Mouse (Mus musculus) heart, embryonic 12.5 days (tissue): ENCODE measurements around the gene Defb42. TPM values are rescaled to one million over a fixed set of nuclear protein-coding genes. Genes with fewer than 3 reads are reported as not detected.

Experiments used
- ATAC-seq: fragments of 200-750 bp; cut with Nextera tagmentation; 2 replicates; pipeline ENCODE4 v1.8.0; 2017; ENCODE audit warnings: moderate TSS enrichment, moderate library complexity; ENCODE audit not compliant: insufficient number of reproducible peaks, low FRiP score
- H3K27ac ChIP-seq: fragments of 300-500 bp; sonication (generic); 2 replicates; pipeline ENCODE4 v1.5.1; 2016; ENCODE audit warnings: mild to moderate bottlenecking, moderate library complexity; ENCODE audit not compliant: poor library complexity, severe bottlenecking
- H3K27me3 ChIP-seq: fragments of 300-500 bp; sonication (generic); replicated peaks from 2 replicates; pipeline ENCODE4 v1.6.1; 2016; ENCODE audit warnings: mild to moderate bottlenecking, moderate library complexity
- H3K36me3 ChIP-seq: fragments of 300-500 bp; sonication (generic); 2 replicates; pipeline ENCODE4 v1.6.1; 2016; ENCODE audit warnings: mild to moderate bottlenecking, moderate library complexity
- H3K4me1 ChIP-seq: fragments of 300-500 bp; sonication (generic); replicated peaks from 2 replicates; pipeline ENCODE4 v1.6.1; 2016; ENCODE audit warnings: mild to moderate bottlenecking
- H3K4me2 ChIP-seq: fragments of 300-500 bp; sonication (generic); 2 replicates; pipeline ENCODE4 v1.6.1; 2016; ENCODE audit warnings: mild to moderate bottlenecking, moderate library complexity
- H3K4me3 ChIP-seq: fragments of 300-500 bp; sonication (generic); 2 replicates; pipeline ENCODE4 v1.5.1; 2016; ENCODE audit warnings: mild to moderate bottlenecking
- H3K9ac ChIP-seq: fragments of 300-500 bp; sonication (generic); 2 replicates; pipeline ENCODE4 v1.6.1; 2016; ENCODE audit warnings: mild to moderate bottlenecking, moderate library complexity
- H3K9me3 ChIP-seq: fragments of 300-500 bp; sonication (generic); replicated peaks from 2 replicates; pipeline ENCODE4 v1.6.1; 2016; ENCODE audit warnings: mild to moderate bottlenecking, moderate library complexity
- WGBS: fragments of 180-500 bp; shearing (Covaris S2); methylation state at CpG from one replicate; pipeline ENCODE4 v1.1.7; 2016; 5-methylcytosine and 5-hydroxymethylcytosine counted together
- polyA plus RNA-seq: library from polyadenylated mRNA; unstranded; fragments of >200 nt; fragmentation: Nextera tagmentation; extraction: Ambion mirVana; gene quantifications from 2 replicates; pipeline ENCODE4 v1.2.1, GENCODE M21; 2016

Defb42 gene
- polyA plus RNA-seq, 1 experiment from 2014 or later: 4.7 TPM

DNA sequence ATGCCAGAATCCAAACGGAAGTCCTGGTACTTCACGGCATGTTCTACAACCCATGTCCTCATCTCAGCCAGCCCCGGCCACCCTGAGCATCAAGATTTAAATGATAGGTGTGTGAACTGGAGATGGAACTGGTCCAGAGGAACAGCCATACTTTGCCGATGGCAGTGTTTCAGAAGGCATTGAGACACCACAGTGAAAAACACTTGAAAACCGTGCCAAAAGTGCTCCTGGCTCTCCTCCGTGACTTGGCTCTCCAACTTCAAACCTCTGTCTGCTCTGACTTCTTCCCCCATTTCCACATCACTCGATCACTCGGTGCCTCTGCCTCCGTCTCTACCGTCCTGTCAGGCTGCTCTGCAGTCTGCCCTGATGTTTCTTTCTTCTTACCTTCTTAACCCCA lies 13.6 kb downstream of the Defb42 start:
- WGBS: 37% methylated on average over 10 of the region's 10 CpGs
- Histone ChIP-seq H3K27ac (peak overlapping the region; percentile 86), H3K9ac (peak overlapping the region; percentile 13; the same call in 1 of the 2 replicates), H3K27me3 (no peaks in the 10 kb centered on the region), H3K9me3 (no peaks in the 10 kb centered on the region; the same call in 1 of the 2 replicates), H3K36me3 (no peaks in the 10 kb centered on the region), H3K4me2 (no peak overlapping the region), H3K4me1 (peaks cover 56% of the 10 kb centered on the region), H3K4me3 (no peak overlapping the region)
- no peak for ATAC-seq

DNA sequence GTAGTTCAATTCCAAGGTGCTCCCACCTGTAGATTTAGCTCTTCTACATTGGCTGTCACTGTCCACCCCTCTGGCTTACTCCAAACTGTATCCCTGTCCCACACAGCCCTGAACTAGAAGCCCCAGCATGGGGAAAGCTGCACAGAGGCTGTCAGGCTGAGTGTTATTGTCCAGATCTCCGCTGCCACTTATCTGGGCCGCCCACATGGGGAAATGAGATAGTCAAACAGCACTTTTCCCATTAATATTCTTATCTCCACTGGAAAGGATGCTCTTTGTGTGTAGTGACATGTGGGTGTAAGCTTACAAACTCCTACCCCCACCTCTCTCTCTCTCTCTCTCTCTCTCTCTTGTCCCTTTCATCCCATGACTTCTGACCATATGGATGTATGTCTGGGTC lies 15.4 kb downstream of the Defb42 start:
- WGBS: 2% methylated on average over 2 of the region's 2 CpGs
- no peak overlapping the region for H3K9ac ChIP-seq
- peak overlapping the region; percentile 86 for H3K27ac ChIP-seq
- H3K4me2 ChIP-seq: peak overlapping the region; percentile 24; the same call in 1 of the 2 replicates
- no peaks in the 10 kb centered on the region; the same call in 1 of the 2 replicates for H3K9me3 ChIP-seq
- H3K27me3 ChIP-seq: no peaks in the 10 kb centered on the region
- no peaks in the 10 kb centered on the region for H3K36me3 ChIP-seq
- peaks cover 51% of the 10 kb centered on the region for H3K4me1 ChIP-seq
- H3K4me3 ChIP-seq: no peak overlapping the region
- peak; percentile 89 for ATAC-seq

DNA sequence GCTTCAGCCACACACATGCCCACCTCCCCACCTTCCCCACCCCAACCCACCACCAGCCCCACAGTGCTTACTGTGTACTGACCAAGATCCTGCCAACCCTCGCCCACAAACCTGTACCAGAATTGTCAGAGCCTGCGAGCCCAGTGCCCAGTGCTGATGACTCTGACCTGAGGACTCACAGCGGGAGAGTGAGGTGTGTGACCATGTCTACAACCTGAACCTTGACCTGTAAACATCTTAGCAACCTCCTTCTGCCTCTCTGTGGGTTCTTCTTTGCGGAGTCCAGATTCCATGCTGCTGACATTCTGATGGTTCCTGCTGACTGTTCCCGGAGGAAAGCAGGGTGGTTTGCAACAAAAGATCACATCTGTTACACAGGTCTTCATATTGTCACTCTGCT lies 18.6 kb downstream of the Defb42 start:
- WGBS: 82% methylated on average over 5 of the region's 5 CpGs

DNA sequence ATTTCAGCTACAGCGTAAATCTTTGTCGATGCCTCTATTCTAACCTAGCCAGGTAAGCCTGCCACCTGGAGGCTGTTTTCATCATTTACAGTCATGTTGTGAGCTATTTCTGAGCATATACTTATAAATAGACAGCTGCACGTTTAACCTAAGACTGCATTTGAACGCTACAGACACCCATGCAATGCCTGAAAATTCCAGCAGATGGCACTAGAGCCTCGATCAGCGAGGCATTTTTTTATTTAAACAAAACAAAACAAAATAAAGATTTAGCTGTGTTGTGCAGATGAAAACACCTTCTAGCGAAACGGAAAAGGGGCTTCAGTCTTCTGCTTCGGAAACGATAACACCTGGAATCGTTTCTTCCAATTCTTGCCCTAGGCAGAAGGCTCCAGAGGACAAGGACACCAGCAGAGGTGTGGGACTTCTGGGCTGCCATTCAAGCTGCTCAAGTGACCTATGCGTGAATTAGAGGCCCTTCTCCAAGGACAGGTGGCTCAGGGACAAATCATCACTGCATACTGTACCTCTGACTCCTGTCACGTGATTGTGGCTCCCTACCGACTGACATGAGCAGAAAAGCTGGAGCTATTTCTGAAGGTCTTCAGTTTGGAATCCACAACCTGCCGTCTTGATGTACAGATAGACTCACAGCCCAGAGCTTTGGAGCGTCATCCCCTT lies 20.0 kb downstream of the Defb42 start:
- no peaks in the 10 kb centered on the region for H3K27me3 ChIP-seq
- H3K4me1 ChIP-seq: peaks cover 69% of the 10 kb centered on the region
- H3K27ac ChIP-seq: peak overlapping the region; percentile 96
- H3K9me3 ChIP-seq: no peaks in the 10 kb centered on the region; the same call in 1 of the 2 replicates
- peak overlapping the region; percentile 42; the same call in 1 of the 2 replicates for H3K9ac ChIP-seq
- peak overlapping the region; percentile 59 for H3K4me2 ChIP-seq
- no peak for ATAC-seq
- H3K36me3 ChIP-seq: no peaks in the 10 kb centered on the region
- 8% methylated on average over 16 of the region's 16 CpGs for WGBS
- H3K4me3 ChIP-seq: peak overlapping the region; percentile 1; the same call in 1 of the 2 replicates

More for the DNA sequence above, 18.6 kb downstream of the Defb42 start:
- Histone ChIP-seq H3K4me2 (no peak overlapping the region), H3K9me3 (no peaks in the 10 kb centered on the region; the same call in 1 of the 2 replicates), H3K36me3 (no peaks in the 10 kb centered on the region), H3K27me3 (no peaks in the 10 kb centered on the region), H3K9ac (no peak overlapping the region), H3K4me1 (peaks cover 71% of the 10 kb centered on the region), H3K4me3 (no peak overlapping the region), H3K27ac (no peak overlapping the region)
- no peak for ATAC-seq

DNA sequence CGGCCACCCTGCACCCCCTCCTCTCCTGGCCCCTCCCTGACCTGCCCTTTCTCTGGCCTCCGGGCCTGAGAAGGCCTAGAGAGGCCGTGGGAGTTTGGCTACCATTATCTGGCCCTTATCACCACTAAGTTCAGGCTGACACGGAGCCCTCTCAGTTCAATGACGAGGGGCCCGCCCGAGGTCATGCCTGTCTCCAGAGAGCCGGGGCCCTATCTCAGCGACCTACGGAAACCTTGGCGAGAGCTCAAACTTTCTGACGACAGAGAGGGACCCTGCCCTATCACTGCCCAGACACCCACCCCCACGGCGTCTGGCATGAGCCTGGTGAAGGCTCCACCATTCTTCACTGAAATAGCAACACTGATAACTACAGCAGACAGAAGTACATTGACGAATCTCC lies 20.9 kb downstream of the Defb42 start:
- Histone ChIP-seq H3K9ac (peak overlapping the region; percentile 42; the same call in 1 of the 2 replicates), H3K27me3 (no peaks in the 10 kb centered on the region), H3K27ac (peak overlapping the region; percentile 96), H3K4me1 (peaks cover 69% of the 10 kb centered on the region), H3K9me3 (no peaks in the 10 kb centered on the region; the same call in 1 of the 2 replicates), H3K36me3 (no peaks in the 10 kb centered on the region), H3K4me2 (peak overlapping the region; percentile 59), H3K4me3 (0 out of 2 replicates have a peak overlapping the region, but pooled peaks have one; percentile 2)
- WGBS: 0% methylated on average over 15 of the region's 15 CpGs
- ATAC-seq: peak; percentile 86

Other genes starting within 250 kb of the Defb42 start
- 8.8 and 8.9 TPM in 2 replicates for gene Wdfy2, start 209.3 kb upstream of the Defb42 start, polyA plus RNA-seq
- not detected in 2 replicates for gene Defb48, start 62.5 kb upstream of the Defb42 start, polyA plus RNA-seq
- not detected in 2 replicates for gene Defb47, start 48.9 kb upstream of the Defb42 start, polyA plus RNA-seq
- gene Defb43, start 35.2 kb upstream of the Defb42 start, polyA plus RNA-seq: not detected in 2 replicates
- gene Defb30, start 3.0 kb downstream of the Defb42 start, polyA plus RNA-seq: not detected in 2 replicates